Mouse (Mus musculus) forebrain, postnatal 0 days (tissue): ENCODE measurements at regions not wholly inside any gene's neighbourhood (a gene's known extent, or its start where the extent isn't known, plus 50 kb on each side); places are given as distances from the start of the nearest gene placed in this dataset.

Experiments
- ATAC-seq: fragments of 200-750 bp; cut with Nextera tagmentation; 2 replicates; pipeline ENCODE4 v1.8.0; 2017; ENCODE audit warnings: mild to moderate bottlenecking, moderate library complexity
- DNase-seq: peaks from one replicate; pipeline ENCODE4 v3.0.0-alpha.2; 2015
- H3K27ac ChIP-seq: fragments of 300-500 bp; sonication (generic); 2 replicates; pipeline ENCODE4 v1.5.1; 2014; ENCODE audit warnings: low read depth, mild to moderate bottlenecking, antibody characterized with exemption, low read length, moderate library complexity, mixed read lengths
- H3K27me3 ChIP-seq: fragments of 300-500 bp; sonication (generic); 2 replicates; pipeline ENCODE4 v1.6.1; 2014; ENCODE audit warnings: mild to moderate bottlenecking, low read length, mixed read lengths; ENCODE audit not compliant: insufficient read depth
- H3K36me3 ChIP-seq: fragments of 300-500 bp; sonication (generic); 2 replicates; pipeline ENCODE4 v1.6.1; 2014; ENCODE audit warnings: mild to moderate bottlenecking, moderate library complexity; ENCODE audit not compliant: insufficient read depth
- H3K4me1 ChIP-seq: fragments of 300-500 bp; sonication (generic); 2 replicates; pipeline ENCODE4 v1.6.1; 2014; ENCODE audit warnings: antibody characterized with exemption; ENCODE audit not compliant: insufficient read depth
- H3K4me2 ChIP-seq: fragments of 300-500 bp; sonication (generic); 2 replicates; pipeline ENCODE4 v1.6.1; 2014; ENCODE audit warnings: low read depth, mild to moderate bottlenecking, moderate library complexity
- H3K4me3 ChIP-seq: fragments of 300-500 bp; sonication (generic); 2 replicates; pipeline ENCODE4 v1.5.1; 2014; ENCODE audit warnings: low read depth, low read length, mixed read lengths
- H3K9ac ChIP-seq: fragments of 300-500 bp; sonication (generic); 2 replicates; pipeline ENCODE4 v1.6.1; 2014; ENCODE audit warnings: mild to moderate bottlenecking
- H3K9me3 ChIP-seq: fragments of 300-500 bp; sonication (generic); 2 replicates; pipeline ENCODE4 v1.6.1; 2016; ENCODE audit warnings: low read length
- CTCF ChIP-seq: sonication (generic); IDR thresholded peaks from 2 replicates; pipeline ENCODE4 v1.5.1; 2016; ENCODE audit warnings: antibody characterized with exemption, control low read depth, low read depth
- WGBS: fragments of 180-500 bp; shearing (Covaris S2); extraction: QIAGEN DNeasy Blood & Tissue Kit; methylation state at CpG from one replicate; pipeline ENCODE4 v1.1.7; 2014; 5-methylcytosine and 5-hydroxymethylcytosine counted together

DNA sequence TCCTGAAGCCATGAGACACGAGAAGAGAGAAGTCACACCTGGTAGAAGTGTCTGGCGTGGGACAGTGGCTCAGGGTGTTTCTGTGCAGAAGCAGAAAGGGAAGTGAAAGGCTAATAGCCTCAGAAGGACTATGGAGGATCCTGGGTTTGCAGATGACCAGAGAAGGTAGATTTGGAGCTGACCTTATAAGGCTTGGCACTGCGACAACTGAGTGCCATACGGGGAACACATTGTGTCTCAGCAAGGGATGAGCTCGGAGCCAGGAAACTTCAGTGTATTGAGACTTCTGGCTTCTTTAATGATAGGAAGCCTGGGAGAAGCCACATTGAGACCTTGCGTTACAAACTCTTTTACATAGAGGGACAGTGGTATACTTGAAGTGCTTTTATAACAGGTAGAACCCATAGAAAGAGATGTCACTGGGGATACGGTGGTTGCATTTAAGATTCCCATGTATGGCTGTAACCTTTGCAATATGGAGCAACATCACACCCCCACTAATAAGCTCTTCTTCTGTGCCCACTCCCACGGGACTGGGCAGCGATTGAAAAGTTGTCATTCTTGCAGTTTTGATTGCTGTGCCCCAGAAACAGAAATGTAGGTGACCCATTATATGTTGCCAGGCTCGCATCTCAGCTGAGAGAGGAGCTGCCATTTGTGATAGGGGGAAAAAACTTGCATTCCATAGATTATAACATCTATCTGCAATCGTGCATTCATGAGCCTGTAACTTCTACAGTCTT, 61.8 kb upstream of the Dync1i1 start:
- WGBS: 87% methylated on average over 11 of the region's 11 CpGs
- no peak for ATAC-seq
- H3K36me3 ChIP-seq: no peaks in the 10 kb centered on the region

DNA sequence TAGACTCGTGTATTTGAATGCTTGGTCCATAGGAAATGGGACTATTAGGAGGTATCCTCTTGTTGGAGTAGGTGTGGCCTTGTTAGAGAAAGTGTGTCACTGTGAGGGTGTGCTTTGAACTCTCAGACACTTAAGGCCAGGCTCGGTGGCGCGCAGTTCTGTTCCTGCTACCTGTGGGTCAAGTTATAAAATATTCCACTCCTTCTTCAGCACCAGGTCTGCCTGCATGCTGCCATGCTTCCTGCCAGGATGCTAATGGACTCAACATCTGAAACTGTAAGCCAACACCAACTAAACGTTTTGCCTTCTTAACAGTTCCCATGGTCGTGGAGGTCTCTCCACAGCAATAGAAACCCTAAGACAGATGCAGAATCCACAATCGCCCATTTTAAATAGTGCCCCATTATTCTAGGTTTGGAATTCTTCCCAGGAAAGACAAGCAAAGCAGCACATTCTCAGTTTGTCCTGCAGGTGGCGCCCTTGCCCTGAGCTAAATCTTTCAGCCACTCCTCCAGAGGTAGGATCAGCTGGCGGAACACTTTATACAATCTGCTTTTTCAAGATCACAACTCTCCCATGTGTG, 80.2 kb upstream of the Dync1i1 start:
- ATAC-seq: peak; percentile 87
- no peak overlapping the region for H3K9ac ChIP-seq
- H3K27me3 ChIP-seq: no peaks in the 10 kb centered on the region
- no peaks in the 10 kb centered on the region for H3K4me1 ChIP-seq
- no peak overlapping the region for H3K4me2 ChIP-seq
- no peak overlapping the region for H3K4me3 ChIP-seq
- 29% methylated on average over 9 of the region's 9 CpGs for WGBS
- no peak overlapping the region for H3K27ac ChIP-seq
- DNase-seq: peak; percentile 93
- no peaks in the 10 kb centered on the region for H3K36me3 ChIP-seq
- TF ChIP-seq CTCF: peak; percentile 97
- no peaks in the 10 kb centered on the region for H3K9me3 ChIP-seq

More for the DNA sequence above, 61.8 kb upstream of the Dync1i1 start:
- Histone ChIP-seq H3K4me2 (no peak overlapping the region), H3K4me1 (no peaks in the 10 kb centered on the region), H3K4me3 (no peak overlapping the region), H3K27ac (no peak overlapping the region), H3K27me3 (no peaks in the 10 kb centered on the region), H3K9me3 (no peaks in the 10 kb centered on the region), H3K9ac (no peak overlapping the region)
- TF ChIP-seq CTCF: no peak
- DNase-seq: no peak

GRCm38 (mm10) chr6:5634222-5634621, 91.2 kb upstream of the Dync1i1 start:
- WGBS: 92% methylated on average over 9 of the region's 9 CpGs
- no peaks in the 10 kb centered on the region for H3K9me3 ChIP-seq

DNA sequence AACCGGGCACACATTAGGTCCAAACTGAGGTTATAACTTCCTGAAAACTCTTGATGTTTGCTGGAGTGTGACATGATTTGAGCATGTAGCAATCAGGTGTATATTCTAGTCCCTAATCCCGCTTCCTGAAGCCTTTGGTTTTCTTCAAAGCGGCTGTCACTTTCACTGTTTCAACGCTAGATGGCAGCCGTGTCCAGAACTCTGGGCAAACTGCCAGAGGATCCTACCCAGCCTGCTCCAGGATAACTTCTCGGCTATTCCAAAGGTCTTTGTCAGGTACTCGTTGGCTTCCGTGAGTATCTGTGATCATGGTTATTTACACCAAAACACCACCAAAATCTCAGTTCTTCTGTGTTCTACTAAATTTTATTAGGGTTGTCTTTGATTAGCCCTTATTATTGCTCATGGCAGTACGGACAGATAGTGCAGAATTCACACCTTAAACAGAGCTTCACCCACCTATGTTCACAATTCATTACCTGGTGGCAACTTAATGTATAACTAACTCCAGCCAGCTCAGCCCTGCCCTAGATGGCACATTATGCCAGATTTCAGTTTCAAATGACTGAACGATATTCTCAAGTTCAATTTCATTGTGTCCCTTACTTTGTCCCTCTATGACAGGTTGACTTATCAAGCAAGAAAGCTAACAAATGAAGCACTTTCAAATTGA, 92.3 kb upstream of the Dync1i1 start:
- no peak overlapping the region for H3K4me2 ChIP-seq

More at GRCm38 (mm10) chr6:5634222-5634621, 91.2 kb upstream of the Dync1i1 start:
- Histone ChIP-seq H3K27me3 (no peaks in the 10 kb centered on the region), H3K4me3 (no peak overlapping the region), H3K36me3 (no peaks in the 10 kb centered on the region), H3K9ac (no peak overlapping the region), H3K27ac (no peak overlapping the region), H3K4me2 (no peak overlapping the region), H3K4me1 (no peaks in the 10 kb centered on the region)
- TF ChIP-seq CTCF: no peak
- ATAC-seq (no peak), DNase-seq (no peak)

GRCm38 (mm10) chr6:5624085-5624484, 101.4 kb upstream of the Dync1i1 start:
- H3K4me1 ChIP-seq: no peaks in the 10 kb centered on the region
- DNase-seq: no peak
- H3K4me2 ChIP-seq: no peak overlapping the region
- no peaks in the 10 kb centered on the region for H3K36me3 ChIP-seq
- no peaks in the 10 kb centered on the region for H3K9me3 ChIP-seq
- ATAC-seq: no peak
- no peak overlapping the region for H3K4me3 ChIP-seq
- 82% methylated on average over 2 of the region's 2 CpGs for WGBS
- H3K9ac ChIP-seq: no peak overlapping the region
- TF ChIP-seq CTCF: no peak
- no peaks in the 10 kb centered on the region for H3K27me3 ChIP-seq
- no peak overlapping the region for H3K27ac ChIP-seq

More for the DNA sequence above, 92.3 kb upstream of the Dync1i1 start:
- ATAC-seq (peak; percentile 40), DNase-seq (peak; percentile 84)
- H3K36me3 ChIP-seq: no peaks in the 10 kb centered on the region
- 22% methylated on average over 10 of the region's 10 CpGs for WGBS
- no peaks in the 10 kb centered on the region for H3K9me3 ChIP-seq
- H3K27ac ChIP-seq: no peak overlapping the region
- no peaks in the 10 kb centered on the region for H3K4me1 ChIP-seq
- no peak overlapping the region for H3K4me3 ChIP-seq
- H3K9ac ChIP-seq: no peak overlapping the region
- peak; percentile 78 for TF ChIP-seq CTCF
- no peaks in the 10 kb centered on the region for H3K27me3 ChIP-seq

DNA sequence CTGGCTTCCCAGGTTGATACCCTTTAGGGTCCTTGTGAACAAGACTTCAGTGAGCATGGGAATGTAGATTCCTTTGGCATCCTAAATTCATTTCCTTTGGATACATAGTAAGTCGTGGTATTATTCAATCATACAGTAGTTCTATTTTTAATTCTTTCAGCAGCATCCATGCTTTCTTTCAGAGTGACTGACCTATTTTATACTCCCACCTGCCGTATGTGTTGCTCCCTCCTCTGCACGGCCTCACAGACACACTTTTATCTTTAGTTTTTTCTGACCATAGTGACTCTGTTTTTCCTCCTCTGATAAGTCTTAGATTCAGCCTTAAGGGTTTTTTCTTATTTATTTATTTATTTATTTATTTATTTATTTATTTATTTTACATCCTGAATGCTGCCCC, 103.9 kb upstream of the Dync1i1 start:
- no peaks in the 10 kb centered on the region for H3K27me3 ChIP-seq
- no peak for ATAC-seq
- no peak overlapping the region for H3K4me2 ChIP-seq
- TF ChIP-seq CTCF: no peak
- no peaks in the 10 kb centered on the region for H3K36me3 ChIP-seq
- H3K4me1 ChIP-seq: no peaks in the 10 kb centered on the region
- no peaks in the 10 kb centered on the region for H3K9me3 ChIP-seq
- 93% methylated on average over 3 of the region's 3 CpGs for WGBS
- no peak overlapping the region for H3K27ac ChIP-seq
- H3K9ac ChIP-seq: no peak overlapping the region
- H3K4me3 ChIP-seq: no peak overlapping the region
- no peak for DNase-seq

DNA sequence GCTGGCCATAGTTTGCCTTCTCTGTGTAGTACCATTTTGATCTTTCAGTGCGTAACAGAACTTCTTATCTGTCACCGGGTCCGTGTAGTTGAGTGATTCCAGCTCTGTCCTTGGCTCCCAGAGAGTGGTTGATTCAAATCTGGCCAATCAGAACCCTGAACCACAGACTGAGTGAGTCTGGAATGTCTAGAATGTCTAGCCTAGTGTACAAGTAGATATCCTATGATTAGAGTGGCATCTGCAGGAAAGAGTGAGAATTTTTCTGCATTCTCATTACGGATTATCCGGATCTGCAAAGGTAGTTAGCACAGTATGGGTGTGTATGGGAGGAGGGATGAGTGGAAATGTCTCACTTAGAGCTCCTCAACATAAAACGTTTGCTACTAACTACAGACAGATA, 97.9 kb upstream of the Pdk4 start:
- Histone ChIP-seq H3K27ac (no peak overlapping the region), H3K4me1 (no peaks in the 10 kb centered on the region), H3K4me2 (no peak overlapping the region), H3K27me3 (no peaks in the 10 kb centered on the region), H3K9me3 (no peaks in the 10 kb centered on the region), H3K36me3 (no peaks in the 10 kb centered on the region), H3K4me3 (no peak overlapping the region), H3K9ac (no peak overlapping the region)
- peak; percentile 39; the same call in 1 of the 2 replicates for TF ChIP-seq CTCF
- no peak for DNase-seq
- peak; percentile 62 for ATAC-seq
- 79% methylated on average over 6 of the region's 6 CpGs for whole genome bisulfite sequencing
